Mouse (Mus musculus): ENCODE measurements around the gene Fdxr. TPM values are rescaled to one million over a fixed set of nuclear protein-coding genes. Genes with fewer than 3 reads are reported as not detected.

Gene Fdxr
- polyA plus RNA-seq, 1 experiment: 36.3 TPM

DNA sequence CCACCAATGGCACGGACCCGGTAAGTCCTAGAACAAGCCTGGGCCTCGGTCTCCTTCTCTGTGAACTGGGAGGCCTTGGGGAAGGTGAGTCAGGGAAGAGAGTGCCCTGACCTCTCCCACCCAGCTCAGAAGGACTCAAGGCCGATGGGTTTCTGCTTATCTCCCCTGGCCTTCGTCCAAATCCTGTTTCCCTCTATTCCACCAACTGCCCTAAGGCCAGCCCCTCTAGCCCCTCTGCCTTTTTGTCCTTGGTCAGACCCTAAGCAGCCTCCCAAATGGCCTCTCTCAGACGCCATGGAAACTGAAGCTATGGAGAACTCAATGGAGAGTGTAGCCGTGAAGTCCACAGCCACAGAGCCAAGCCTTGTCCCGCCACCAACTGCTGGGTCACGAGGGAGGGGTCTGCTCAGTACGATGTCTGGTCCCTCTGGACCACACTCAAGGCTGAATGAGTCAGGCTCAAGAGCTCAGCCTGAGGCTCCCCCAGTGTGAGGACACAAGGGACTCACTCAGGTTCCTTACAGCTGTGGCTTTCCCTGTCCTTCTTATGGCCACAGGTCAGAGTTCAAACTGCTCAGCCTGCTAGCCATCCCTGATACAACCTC lies 3.9 kb downstream of the Fdxr start:
- no peak overlapping the region for H3K27ac ChIP-seq (ENCODE audit: control insufficient read depth, insufficient read depth, low read length)
- 0 out of 2 replicates have a peak, but pooled peaks cover 7% of the 10 kb centered on the region for H3K36me3 ChIP-seq (ENCODE audit: control insufficient read depth, insufficient read depth, low read length)
- no peak for DNase-seq
- H3K27me3 ChIP-seq (ENCODE audit: control insufficient read depth, insufficient read depth, low read length): no peaks in the 10 kb centered on the region
- WGBS: 97% methylated on average over 10 of the region's 10 CpGs
- TF ChIP-seq CTCF (IDR thresholded peaks at IDR 0.05; ENCODE audit: borderline replicate concordance, control insufficient read depth, extremely low read depth, insufficient read depth, low read length, poor library complexity) (no peak), POLR2A (IDR thresholded peaks at IDR 0.05; ENCODE audit: control insufficient read depth, extremely low read depth, insufficient read depth, low read length, poor library complexity) (no peak)
- peaks cover 13% of the 10 kb centered on the region for H3K4me1 ChIP-seq (replicated peaks; ENCODE audit: control insufficient read depth, insufficient read depth, low read length)
- H3K4me3 ChIP-seq (ENCODE audit: control insufficient read depth, insufficient read depth, low read length): no peak overlapping the region

DNA sequence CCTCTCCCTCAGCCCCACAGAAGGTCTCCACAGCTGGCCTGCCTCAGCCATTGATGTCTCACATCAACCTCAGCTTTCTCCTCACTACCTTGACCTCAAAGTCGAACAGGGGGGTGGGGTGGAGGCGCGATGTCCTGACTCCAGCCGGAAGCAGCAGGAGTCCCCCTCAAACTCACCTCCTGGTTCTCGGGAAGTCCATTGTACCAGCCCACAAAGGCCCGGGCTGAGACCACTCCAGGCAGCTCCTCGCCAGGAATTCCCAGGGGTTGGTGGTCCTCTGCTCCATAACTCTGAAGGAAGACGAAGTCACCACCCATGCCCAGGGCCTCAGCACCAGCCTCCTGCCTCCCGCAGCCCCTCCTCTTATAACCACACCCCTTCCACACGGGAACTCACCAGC lies 5.4 kb downstream of the Fdxr start:
- H3K4me3 ChIP-seq (ENCODE audit: control insufficient read depth, insufficient read depth, low read length): no peak overlapping the region
- 0 out of 2 replicates have a peak, but pooled peaks cover 7% of the 10 kb centered on the region for H3K36me3 ChIP-seq (ENCODE audit: control insufficient read depth, insufficient read depth, low read length)
- TF ChIP-seq POLR2A (IDR thresholded peaks at IDR 0.05; ENCODE audit: control insufficient read depth, extremely low read depth, insufficient read depth, low read length, poor library complexity) (no peak), CTCF (IDR thresholded peaks at IDR 0.05; ENCODE audit: borderline replicate concordance, control insufficient read depth, extremely low read depth, insufficient read depth, low read length, poor library complexity) (no peak)
- H3K27me3 ChIP-seq (ENCODE audit: control insufficient read depth, insufficient read depth, low read length): peaks cover 3% of the 10 kb centered on the region; the same call in 1 of the 2 replicates
- DNase-seq: no peak
- no peak overlapping the region for H3K27ac ChIP-seq (ENCODE audit: control insufficient read depth, insufficient read depth, low read length)
- WGBS: 93% methylated on average over 10 of the region's 10 CpGs
- H3K4me1 ChIP-seq (replicated peaks; ENCODE audit: control insufficient read depth, insufficient read depth, low read length): peaks cover 16% of the 10 kb centered on the region

DNA sequence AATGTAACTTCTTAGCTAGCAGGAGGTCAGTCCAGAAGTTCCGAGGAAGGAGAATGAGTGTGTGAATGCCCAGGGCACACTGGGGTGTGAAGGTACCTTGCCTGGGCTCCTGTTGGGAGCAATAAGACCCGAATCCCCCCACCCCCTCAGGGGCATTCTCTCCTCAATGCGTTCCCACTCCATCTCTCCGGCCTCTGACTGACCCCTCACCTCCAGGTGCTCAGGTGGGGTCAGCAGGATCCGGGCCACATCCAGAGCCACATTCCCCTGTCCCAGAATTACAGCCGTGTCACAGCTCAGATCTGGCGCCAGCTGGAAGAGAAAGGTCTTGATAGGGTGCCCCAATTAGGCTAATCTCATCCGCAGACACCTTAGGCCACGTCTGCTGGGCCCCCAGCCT lies 5.8 kb downstream of the Fdxr start:
- H3K27ac ChIP-seq (ENCODE audit: control insufficient read depth, insufficient read depth, low read length): no peak overlapping the region
- DNase-seq: no peak
- no peak overlapping the region for H3K4me3 ChIP-seq (ENCODE audit: control insufficient read depth, insufficient read depth, low read length)
- 0 out of 2 replicates have a peak, but pooled peaks cover 7% of the 10 kb centered on the region for H3K36me3 ChIP-seq (ENCODE audit: control insufficient read depth, insufficient read depth, low read length)
- TF ChIP-seq POLR2A (IDR thresholded peaks at IDR 0.05; ENCODE audit: control insufficient read depth, extremely low read depth, insufficient read depth, low read length, poor library complexity) (no peak), CTCF (IDR thresholded peaks at IDR 0.05; ENCODE audit: borderline replicate concordance, control insufficient read depth, extremely low read depth, insufficient read depth, low read length, poor library complexity) (no peak)
- 92% methylated on average over 9 of the region's 9 CpGs for WGBS
- peaks cover 18% of the 10 kb centered on the region for H3K4me1 ChIP-seq (replicated peaks; ENCODE audit: control insufficient read depth, insufficient read depth, low read length)
- H3K27me3 ChIP-seq (ENCODE audit: control insufficient read depth, insufficient read depth, low read length): peaks cover 5% of the 10 kb centered on the region

DNA sequence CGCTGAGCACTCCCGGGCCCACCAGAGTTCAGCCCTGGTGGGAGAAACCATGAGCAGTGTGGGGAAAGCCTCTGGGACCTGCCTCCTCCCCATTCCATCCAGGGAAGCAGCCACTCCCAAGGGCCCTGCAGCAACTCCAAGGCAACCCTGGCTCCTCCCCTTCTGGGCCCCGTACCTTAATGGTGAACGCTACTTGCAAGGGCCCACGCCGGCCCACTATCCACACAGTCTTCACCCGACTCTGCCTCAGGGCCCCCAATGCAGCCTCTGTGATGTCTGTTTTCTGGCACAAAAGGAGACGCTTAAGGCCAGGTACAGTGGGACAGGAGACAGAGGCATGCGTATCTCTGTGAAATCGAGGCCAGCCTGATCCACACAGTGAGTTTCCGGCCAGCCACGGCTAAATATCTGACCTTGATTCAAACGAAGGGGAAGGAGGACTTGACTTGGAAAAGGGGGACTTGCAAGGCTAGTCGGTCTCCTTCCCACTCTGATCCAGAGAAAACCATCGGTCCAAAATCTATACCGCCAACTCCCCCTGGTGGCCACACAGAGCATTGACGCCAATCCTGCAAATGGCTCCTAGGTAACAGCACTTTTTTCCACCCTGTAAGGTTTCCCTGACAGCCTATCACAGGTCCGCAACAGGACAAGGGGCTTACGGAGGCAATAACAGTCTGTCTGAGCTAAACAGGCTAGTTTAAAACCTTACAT lies 6.5 kb downstream of the Fdxr start:
- H3K27ac ChIP-seq (ENCODE audit: control insufficient read depth, insufficient read depth, low read length): no peak overlapping the region
- peak; percentile 76; the same call in 1 of the 2 replicates for TF ChIP-seq CTCF (IDR thresholded peaks at IDR 0.05; ENCODE audit: borderline replicate concordance, control insufficient read depth, extremely low read depth, insufficient read depth, low read length, poor library complexity)
- TF ChIP-seq POLR2A (IDR thresholded peaks at IDR 0.05; ENCODE audit: control insufficient read depth, extremely low read depth, insufficient read depth, low read length, poor library complexity): no peak
- no peak overlapping the region for H3K4me3 ChIP-seq (ENCODE audit: control insufficient read depth, insufficient read depth, low read length)
- H3K4me1 ChIP-seq (replicated peaks; ENCODE audit: control insufficient read depth, insufficient read depth, low read length): peaks cover 14% of the 10 kb centered on the region
- WGBS: 65% methylated on average over 19 of the region's 19 CpGs
- DNase-seq: peak; percentile 68
- 0 out of 2 replicates have a peak, but pooled peaks cover 7% of the 10 kb centered on the region for H3K36me3 ChIP-seq (ENCODE audit: control insufficient read depth, insufficient read depth, low read length)
- H3K27me3 ChIP-seq (ENCODE audit: control insufficient read depth, insufficient read depth, low read length): peaks cover 9% of the 10 kb centered on the region

DNA sequence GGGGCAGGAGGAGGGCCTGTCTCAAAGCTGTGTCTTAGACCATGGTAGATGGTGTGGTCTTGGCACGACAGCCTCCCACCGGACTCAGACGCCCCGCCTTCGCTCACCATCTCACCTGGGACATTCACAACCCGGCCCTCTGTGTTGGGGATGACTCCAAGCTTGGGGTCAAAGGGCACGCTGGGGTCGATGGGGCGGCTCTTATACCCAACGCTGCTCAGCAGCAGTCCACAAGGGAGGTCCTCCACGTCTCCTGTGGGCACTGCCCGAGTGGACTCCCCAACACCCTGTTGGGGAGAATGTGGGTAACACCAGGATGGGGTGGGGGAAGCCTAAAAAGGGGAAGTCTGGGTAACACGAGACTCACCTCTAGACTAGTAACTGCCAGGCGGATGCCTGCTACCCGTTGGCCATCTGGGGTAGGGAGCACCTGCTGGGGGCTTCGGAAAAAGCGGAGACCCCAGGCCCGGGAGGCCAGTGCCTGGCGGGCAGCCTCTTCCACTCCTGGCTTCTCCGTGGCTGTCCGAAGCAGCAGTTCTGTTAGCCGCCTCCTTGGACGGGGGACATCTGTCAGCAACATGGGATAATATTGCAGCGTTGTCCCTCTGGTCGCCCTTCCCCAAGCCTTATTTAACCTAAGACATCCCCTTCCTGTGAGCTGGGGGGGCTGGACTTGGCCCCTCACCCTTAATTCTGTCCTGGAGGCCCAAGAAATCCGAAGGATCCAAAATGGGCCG lies 7.4 kb downstream of the Fdxr start:
- TF ChIP-seq POLR2A (IDR thresholded peaks at IDR 0.05; ENCODE audit: control insufficient read depth, extremely low read depth, insufficient read depth, low read length, poor library complexity) (no peak), CTCF (IDR thresholded peaks at IDR 0.05; ENCODE audit: borderline replicate concordance, control insufficient read depth, extremely low read depth, insufficient read depth, low read length, poor library complexity) (no peak)

DNA sequence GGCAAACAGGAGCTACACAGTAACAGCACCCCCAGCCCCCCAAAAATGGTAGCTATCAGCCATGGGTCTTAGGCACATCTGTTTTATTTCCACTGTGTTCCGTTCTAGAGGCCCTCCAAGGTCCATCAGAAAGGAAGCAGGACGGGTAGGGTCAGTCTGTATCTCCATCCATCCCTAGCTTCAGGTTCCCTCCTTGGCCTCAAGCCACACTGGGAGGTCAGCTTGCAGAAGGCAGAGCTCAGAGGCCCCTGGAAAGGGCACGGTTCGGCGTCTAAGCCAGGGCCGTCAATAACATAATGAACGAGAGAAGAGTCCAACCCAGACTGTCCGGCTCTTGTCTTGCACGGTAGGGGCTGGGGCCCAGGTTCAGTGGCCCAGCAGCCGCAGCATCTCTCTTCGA lies 8.9 kb downstream of the Fdxr start:
- Histone ChIP-seq H3K4me1 (replicated peaks; ENCODE audit: control insufficient read depth, insufficient read depth, low read length) (peaks cover 13% of the 10 kb centered on the region), H3K27ac (ENCODE audit: control insufficient read depth, insufficient read depth, low read length) (no peak overlapping the region), H3K27me3 (ENCODE audit: control insufficient read depth, insufficient read depth, low read length) (peaks cover 9% of the 10 kb centered on the region), H3K4me3 (ENCODE audit: control insufficient read depth, insufficient read depth, low read length) (no peak overlapping the region), H3K36me3 (ENCODE audit: control insufficient read depth, insufficient read depth, low read length) (0 out of 2 replicates have a peak, but pooled peaks cover 7% of the 10 kb centered on the region)
- WGBS: 98% methylated on average over 11 of the region's 11 CpGs
- no peak for DNase-seq
- TF ChIP-seq POLR2A (IDR thresholded peaks at IDR 0.05; ENCODE audit: control insufficient read depth, extremely low read depth, insufficient read depth, low read length, poor library complexity) (no peak), CTCF (IDR thresholded peaks at IDR 0.05; ENCODE audit: borderline replicate concordance, control insufficient read depth, extremely low read depth, insufficient read depth, low read length, poor library complexity) (no peak)

More for the DNA sequence above, 7.4 kb downstream of the Fdxr start:
- H3K27me3 ChIP-seq (ENCODE audit: control insufficient read depth, insufficient read depth, low read length): peaks cover 9% of the 10 kb centered on the region
- peaks cover 13% of the 10 kb centered on the region for H3K4me1 ChIP-seq (replicated peaks; ENCODE audit: control insufficient read depth, insufficient read depth, low read length)
- DNase-seq: no peak
- no peak overlapping the region for H3K27ac ChIP-seq (ENCODE audit: control insufficient read depth, insufficient read depth, low read length)
- no peak overlapping the region for H3K4me3 ChIP-seq (ENCODE audit: control insufficient read depth, insufficient read depth, low read length)
- H3K36me3 ChIP-seq (ENCODE audit: control insufficient read depth, insufficient read depth, low read length): 0 out of 2 replicates have a peak, but pooled peaks cover 7% of the 10 kb centered on the region
- WGBS: 81% methylated on average over 27 of the region's 27 CpGs
